Mouse (Mus musculus) cerebellum, adult 2 months (tissue): ENCODE results near the gene P2rx7. TPM values are rescaled to one million over a fixed set of nuclear protein-coding genes. Genes with fewer than 3 reads are reported as not detected.

Experiments used
- DNase-seq, 2 experiments: peaks; one replicate each; pipeline ENCODE4 v3.0.0; 2021
- H3K27ac ChIP-seq: fragments of 200-500 bp; 2 replicates; pipeline ENCODE4 v1.5.1; 2012; ENCODE audit warnings: low read length, control low read depth, inconsistent platforms; ENCODE audit not compliant: insufficient read depth
- H3K27me3 ChIP-seq: fragments of 200-500 bp; 2 replicates; pipeline ENCODE4 v1.6.1; 2012; ENCODE audit warnings: inconsistent platforms, mild to moderate bottlenecking, low read length, moderate library complexity; ENCODE audit not compliant: control insufficient read depth, insufficient read depth
- H3K4me1 ChIP-seq: fragments of 200-500 bp; 2 replicates; pipeline ENCODE4 v1.6.1; 2011; ENCODE audit warnings: low read length; ENCODE audit not compliant: control insufficient read depth, insufficient read depth
- H3K4me3 ChIP-seq: fragments of 200-500 bp; replicated peaks from 2 replicates; pipeline ENCODE3; 2011; ENCODE audit warnings: mild to moderate bottlenecking, low read depth, low read length, control low read depth; ENCODE audit not compliant: insufficient read depth
- CTCF ChIP-seq: fragments of 200-500 bp; IDR thresholded peaks from 2 replicates; pipeline ENCODE4 v1.5.1; 2011; ENCODE audit warnings: low read depth, mild to moderate bottlenecking, control low read depth, low read length, moderate library complexity, borderline replicate concordance; ENCODE audit not compliant: insufficient read depth
- POLR2A ChIP-seq: fragments of 200-500 bp; IDR thresholded peaks from 2 replicates; pipeline ENCODE4 v1.6.1; 2011; ENCODE audit warnings: low read length, control low read depth, borderline replicate concordance; ENCODE audit not compliant: insufficient read depth
- WGBS: fragments of 180-500 bp; shearing (Covaris S2); methylation state at CpG from one replicate; pipeline ENCODE4 v1.1.7; 2018; 5-methylcytosine and 5-hydroxymethylcytosine counted together
- polyA plus RNA-seq: library from polyadenylated mRNA; depleted of rRNA; stranded (reverse); fragments of >200 nt; gene quantifications from 2 replicates; pipeline ENCODE4 v1.2.3, GENCODE M21; 2012

P2rx7 gene
- polyA plus RNA-seq, 1 experiment = 16.8 TPM

DNA sequence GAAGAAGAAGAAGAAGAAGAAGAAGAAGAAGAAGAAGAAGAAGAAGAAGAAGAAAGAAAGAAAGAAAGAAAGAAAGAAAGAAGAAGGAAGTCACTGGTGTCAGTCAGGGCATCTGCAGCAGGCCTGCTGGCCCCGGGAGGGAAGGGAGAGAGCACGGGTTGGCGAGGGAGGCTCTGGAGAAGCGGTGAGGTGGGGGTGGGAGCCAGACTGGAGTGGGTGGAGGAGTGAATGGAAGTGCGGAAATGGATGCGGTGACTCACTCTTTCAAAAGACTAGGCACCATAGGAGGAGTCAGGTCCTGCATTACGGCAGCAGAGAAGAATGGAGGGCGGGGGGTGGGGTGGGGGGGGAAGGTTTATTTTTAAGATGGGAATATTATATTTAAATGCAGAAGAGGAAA is 5.6 kb downstream of the P2rx7 start:
- Histone ChIP-seq H3K4me1 (peaks cover 23% of the 10 kb centered on the region), H3K27me3 (no peaks in the 10 kb centered on the region), H3K27ac (no peak overlapping the region), H3K4me3 (no peak overlapping the region)
- DNase-seq = no peak
- TF ChIP-seq POLR2A = no peak
- TF ChIP-seq CTCF = no peak
- WGBS = 80% methylated on average over 8 of the region's 8 CpGs

DNA sequence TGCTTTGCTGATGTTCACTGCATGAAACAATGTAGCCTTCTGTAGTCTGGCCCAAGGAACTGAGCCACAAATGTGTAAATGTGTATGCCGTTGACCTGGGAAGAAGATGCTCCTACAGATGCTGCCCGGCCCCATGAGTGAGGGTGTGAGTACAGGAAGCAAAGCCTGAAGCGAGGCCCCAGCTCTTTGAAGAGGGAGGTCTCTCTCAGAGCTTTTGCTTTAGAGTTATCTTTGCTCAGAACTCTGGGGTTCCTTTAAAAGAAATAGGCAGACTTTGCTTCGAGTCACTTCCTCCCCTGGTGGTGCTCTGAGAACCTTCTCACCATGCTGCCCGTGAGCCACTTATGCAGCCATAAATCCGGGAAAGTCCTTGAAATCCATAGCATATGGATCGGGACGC is 6.4 kb downstream of the P2rx7 start:
- Histone ChIP-seq H3K4me1 (peaks cover 29% of the 10 kb centered on the region), H3K27ac (no peak overlapping the region), H3K4me3 (no peak overlapping the region), H3K27me3 (no peaks in the 10 kb centered on the region)
- TF ChIP-seq POLR2A (no peak), CTCF (no peak)
- DNase-seq = no peak
- WGBS = 87% methylated on average over 8 of the region's 8 CpGs

DNA sequence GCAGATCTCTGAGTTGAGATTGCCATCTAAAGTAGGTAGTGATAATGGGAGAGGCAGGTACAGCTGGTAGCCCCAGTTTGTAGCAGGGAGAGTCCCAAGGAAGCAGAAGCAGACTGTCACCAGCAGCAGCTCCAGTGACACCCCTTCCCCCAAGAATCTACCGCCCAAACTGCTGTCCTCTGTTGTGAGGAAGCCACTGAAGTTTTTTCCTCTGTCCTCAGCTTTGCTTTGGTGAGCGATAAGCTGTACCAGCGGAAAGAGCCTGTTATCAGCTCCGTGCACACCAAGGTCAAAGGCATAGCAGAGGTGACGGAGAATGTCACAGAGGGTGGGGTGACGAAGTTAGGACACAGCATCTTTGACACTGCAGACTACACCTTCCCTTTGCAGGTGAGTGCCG is 8.8 kb downstream of the P2rx7 start:
- TF ChIP-seq POLR2A = no peak
- no peak for TF ChIP-seq CTCF
- DNase-seq = peak in 1 of 2 experiments; percentile 14
- H3K4me1 ChIP-seq = peaks cover 32% of the 10 kb centered on the region
- no peaks in the 10 kb centered on the region for H3K27me3 ChIP-seq
- H3K27ac ChIP-seq = peak overlapping the region; percentile 95
- 87% methylated on average over 7 of the region's 7 CpGs for WGBS
- H3K4me3 ChIP-seq = no peak overlapping the region

DNA sequence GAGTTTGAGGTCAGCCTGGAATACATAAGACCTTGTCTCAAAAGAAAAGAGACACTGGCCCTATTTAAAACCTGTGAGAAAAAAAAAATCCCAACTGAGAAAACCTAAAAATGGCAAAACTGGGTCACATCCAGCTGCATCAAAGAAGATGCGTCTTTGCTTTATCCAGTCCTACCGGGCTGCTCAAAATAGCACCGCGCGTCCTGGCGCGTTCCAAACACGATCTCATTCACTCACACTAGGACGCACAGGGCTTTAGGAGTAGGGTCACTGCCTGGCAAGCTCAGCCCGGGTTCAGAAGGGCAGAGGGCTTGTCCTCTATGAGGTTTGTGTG is 9.4 kb downstream of the P2rx7 start:
- TF ChIP-seq POLR2A (no peak), CTCF (no peak)
- peak overlapping the region; percentile 20 for H3K4me3 ChIP-seq
- no peaks in the 10 kb centered on the region for H3K27me3 ChIP-seq
- peak overlapping the region; percentile 95 for H3K27ac ChIP-seq
- 4% methylated on average over 10 of the region's 10 CpGs for WGBS
- DNase-seq = peak; percentile 64 to 66
- H3K4me1 ChIP-seq = peaks cover 32% of the 10 kb centered on the region

DNA sequence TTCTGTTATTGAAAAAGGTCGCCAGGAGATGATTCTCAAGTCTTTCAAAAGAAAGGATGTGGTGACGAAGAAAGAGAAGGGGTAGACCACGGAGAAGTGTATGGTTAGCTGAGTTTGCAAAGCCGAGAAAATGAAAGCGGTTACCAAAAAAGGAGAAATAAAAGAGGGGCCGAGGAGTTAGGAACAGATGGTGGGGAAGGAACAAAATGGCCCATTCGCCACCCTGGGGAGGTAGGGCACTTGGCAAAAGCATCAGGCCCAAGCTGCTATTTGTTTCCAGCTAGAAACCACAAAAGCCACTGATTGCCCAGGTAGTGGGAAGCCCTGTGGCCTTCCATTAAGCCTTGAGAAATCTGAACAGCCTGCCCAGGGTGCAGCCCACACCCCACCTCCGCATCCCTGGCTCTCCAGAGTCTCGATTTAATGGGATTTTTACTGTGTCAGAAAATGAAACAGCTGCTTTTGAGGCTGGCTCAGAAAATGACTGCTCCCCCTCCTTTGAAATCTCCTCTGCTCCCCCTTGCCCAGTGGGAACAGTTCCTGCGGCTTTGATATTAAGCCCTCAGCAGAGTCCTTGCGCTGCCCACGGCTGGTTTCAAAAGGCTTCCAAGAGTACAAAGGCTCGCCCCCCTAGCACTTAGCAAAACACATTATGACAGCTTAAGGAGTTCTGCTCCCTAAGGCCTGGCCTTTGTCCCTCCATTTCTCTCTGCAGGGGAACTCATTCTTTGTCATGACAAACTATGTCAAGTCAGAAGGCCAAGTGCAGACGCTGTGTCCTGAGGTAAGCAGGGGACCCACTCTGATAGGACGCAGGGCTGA is 9.9 kb downstream of the P2rx7 start:
- no peak for TF ChIP-seq CTCF
- TF ChIP-seq POLR2A = 0 out of 2 replicates have a peak, but pooled peaks have one; percentile 15
- Histone ChIP-seq H3K27ac (peak overlapping the region; percentile 95), H3K4me3 (no peak overlapping the region), H3K4me1 (peaks cover 32% of the 10 kb centered on the region), H3K27me3 (no peaks in the 10 kb centered on the region)
- DNase-seq = peak; percentile 78 to 82
- 13% methylated on average over 15 of the region's 15 CpGs for WGBS

DNA sequence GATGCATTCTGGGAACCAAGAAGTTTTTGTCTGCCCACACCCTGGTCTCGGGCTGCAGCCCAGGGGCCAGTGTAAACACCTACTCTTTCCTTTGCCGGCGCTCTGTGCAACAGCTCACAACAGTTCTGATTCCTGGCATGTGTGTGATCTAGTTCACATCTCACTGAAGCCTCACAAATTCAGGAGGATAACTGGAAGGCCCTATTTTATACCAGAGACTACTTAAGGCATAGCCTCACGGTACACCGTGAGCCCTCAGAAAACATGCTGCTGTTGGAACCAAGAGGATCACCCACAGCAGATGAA is 10.5 kb downstream of the P2rx7 start:
- no peak overlapping the region for H3K4me3 ChIP-seq
- 53% methylated on average over 5 of the region's 5 CpGs for WGBS
- H3K27me3 ChIP-seq = no peaks in the 10 kb centered on the region
- peaks cover 32% of the 10 kb centered on the region for H3K4me1 ChIP-seq
- no peak for DNase-seq
- TF ChIP-seq POLR2A (no peak), CTCF (no peak)
- peak overlapping the region; percentile 95 for H3K27ac ChIP-seq

DNA sequence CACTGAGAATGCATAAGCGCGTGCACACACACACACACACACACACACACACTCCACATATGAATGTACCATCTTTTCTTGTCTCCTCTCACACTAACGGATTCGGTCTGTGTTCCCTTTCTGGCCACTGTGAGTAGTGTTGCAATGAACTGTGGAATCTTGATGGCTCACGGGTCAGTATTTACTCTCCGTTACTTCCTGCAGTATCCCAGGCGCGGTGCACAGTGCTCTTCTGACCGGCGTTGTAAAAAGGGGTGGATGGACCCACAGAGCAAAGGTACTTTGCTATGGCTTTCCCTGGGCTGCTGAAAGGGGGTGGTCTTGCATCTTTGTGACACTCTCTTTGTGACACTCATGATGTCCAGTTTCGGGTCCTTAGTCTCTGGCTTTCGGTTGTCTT is 13.1 kb downstream of the P2rx7 start:
- Histone ChIP-seq H3K4me3 (no peak overlapping the region), H3K27ac (no peak overlapping the region), H3K4me1 (peaks cover 32% of the 10 kb centered on the region), H3K27me3 (no peaks in the 10 kb centered on the region)
- DNase-seq = no peak
- TF ChIP-seq POLR2A = no peak
- TF ChIP-seq CTCF = no peak
- 95% methylated on average over 12 of the region's 12 CpGs for WGBS

DNA sequence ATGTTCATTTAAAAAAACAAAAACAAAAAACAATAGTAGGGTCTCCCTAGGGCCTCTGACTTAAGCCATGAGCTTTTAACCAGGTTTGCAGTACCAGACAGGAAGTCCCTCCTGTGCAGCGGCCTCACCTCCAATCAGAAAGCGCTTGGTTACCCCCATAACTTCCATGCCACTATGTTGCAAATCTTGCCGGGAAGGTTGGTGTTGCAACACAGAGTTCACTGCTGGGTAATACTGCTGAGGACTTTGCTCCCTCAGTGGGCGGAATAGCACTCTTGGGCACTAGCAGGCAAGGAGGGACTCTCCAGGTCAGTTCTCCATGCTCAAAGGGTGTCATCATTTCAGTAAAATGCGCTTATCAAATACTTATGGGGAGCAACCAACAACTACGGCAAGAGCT is 18.8 kb downstream of the P2rx7 start:
- no peak for TF ChIP-seq POLR2A
- TF ChIP-seq CTCF = no peak
- WGBS = 97% methylated on average over 6 of the region's 6 CpGs
- no peak for DNase-seq

DNA sequence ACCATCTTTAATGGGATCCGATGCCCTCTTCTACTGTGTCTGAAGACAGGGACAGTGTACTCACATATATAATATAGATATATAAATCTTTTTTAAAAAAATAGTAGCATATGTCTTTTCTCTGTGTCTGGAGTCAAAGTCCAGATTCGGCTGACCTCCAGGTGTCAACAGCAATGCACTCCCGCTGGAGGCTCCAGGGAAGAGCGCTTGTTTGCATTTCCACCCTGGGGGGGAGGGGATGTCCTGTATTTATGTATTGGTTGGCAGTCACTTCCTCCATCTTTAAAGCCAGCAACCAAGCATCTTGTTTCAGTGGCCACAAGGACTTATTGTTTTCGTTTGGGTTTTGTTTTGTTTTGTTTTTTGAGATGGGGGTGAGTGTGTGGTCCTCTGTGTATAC is 21.3 kb downstream of the P2rx7 start:
- whole genome bisulfite sequencing = 84% methylated on average over 5 of the region's 5 CpGs
- TF ChIP-seq CTCF (no peak), POLR2A (no peak)

More for the DNA sequence above, 18.8 kb downstream of the P2rx7 start:
- Histone ChIP-seq H3K4me3 (no peak overlapping the region), H3K27ac (no peak overlapping the region), H3K27me3 (no peaks in the 10 kb centered on the region), H3K4me1 (no peaks in the 10 kb centered on the region)

More for the DNA sequence above, 21.3 kb downstream of the P2rx7 start:
- DNase-seq = no peak
- Histone ChIP-seq H3K27ac (no peak overlapping the region), H3K27me3 (no peaks in the 10 kb centered on the region), H3K4me3 (no peak overlapping the region), H3K4me1 (no peaks in the 10 kb centered on the region)
